In the genomic region with DNA sequence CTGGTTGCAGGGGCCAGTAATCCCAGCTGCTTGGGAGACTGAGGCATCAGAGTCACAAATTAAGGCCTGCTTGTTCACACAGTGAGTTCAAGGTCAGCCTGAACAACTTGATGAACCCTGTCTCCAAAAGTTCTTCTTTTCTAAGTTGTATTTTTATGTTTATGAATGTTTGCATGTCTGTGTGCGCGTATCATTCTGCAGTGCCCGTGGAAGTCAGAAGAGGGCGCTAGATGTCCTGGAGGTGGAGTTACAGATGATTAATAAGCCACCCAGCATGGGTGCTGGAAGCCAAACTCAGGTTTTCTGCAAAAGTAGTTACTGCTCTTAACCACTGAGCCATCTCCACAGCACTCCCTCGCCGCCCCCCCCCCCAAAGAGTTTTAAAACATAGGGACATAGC, we compare ENCODE assay signal across 15 mouse cellular contexts. TPM values are rescaled to one million over a fixed set of nuclear protein-coding genes. Genes with fewer than 3 reads are reported as not detected.
DNase-seq lines count a peak whose midpoint lies in the region; ATAC-seq and TF ChIP-seq lines count a peak whose summit lies in the region.
"Had no signal": no experiment of that assay in that cellular context is flagged by ENCODE, and none has a peak within 500 bp of the region (broad histone marks: within the 10 kb centered on the region; RNA-seq: fewer than 3 reads in every experiment).

No protein-coding gene starts in this region.

- no peak for DNase-seq in forebrain, postnatal 0 days
- no peak for DNase-seq in lung, embryonic 14.5 days
- no peak for DNase-seq in lung, postnatal 14 days
- DNase-seq in B cell, adult 2 months = peak; percentile 32 to 36
- no peak for DNase-seq in liver, embryonic 14.5 days (ENCODE audit: low read depth in 3 of 3, low spot score in 3 of 3)
- DNase-seq in frontal cortex, postnatal 36 days (ENCODE audit: low spot score in 2 of 2) = no peak
- DNase-seq in heart, adult 8-10 months (ENCODE audit: low spot score) = no peak
- DNase-seq: adrenal gland, postnatal 10 days; gastrocnemius, postnatal 10 days; right cerebral cortex, postnatal 14 days had no signal

- no peak for ATAC-seq in forebrain, postnatal 0 days
- ATAC-seq in forebrain, embryonic 12.5 days (ENCODE audit: low FRiP score) = no peak
- ATAC-seq in lung, embryonic 14.5 days (ENCODE audit: insufficient read depth) = no peak
- no peak for ATAC-seq in liver, embryonic 14.5 days (ENCODE audit: insufficient read depth)
- ATAC-seq: forebrain, embryonic 13.5 days had no signal

- TF ChIP-seq EP300 in liver, embryonic 14.5 days (IDR thresholded peaks at IDR 0.05; ENCODE audit: low read depth) = no peak

- H3K36me3 ChIP-seq in forebrain, postnatal 0 days (ENCODE audit: insufficient read depth) = no peaks in the 10 kb centered on the region
- H3K36me3 ChIP-seq in forebrain, embryonic 12.5 days (replicated peaks) = no peaks in the 10 kb centered on the region
- H3K36me3 ChIP-seq in lung, embryonic 14.5 days (ENCODE audit: insufficient read depth) = no peaks in the 10 kb centered on the region
- no peaks in the 10 kb centered on the region for H3K36me3 ChIP-seq in liver, embryonic 14.5 days (replicated peaks; ENCODE audit: control insufficient read depth, insufficient read depth, low read depth)
- H3K36me3 ChIP-seq: heart, embryonic 15.5 days; hindbrain, embryonic 13.5 days; limb, embryonic 15.5 days had no signal

- no peak overlapping the region for H3K27ac ChIP-seq in forebrain, postnatal 0 days (ENCODE audit: low read depth, low read length)
- H3K27ac ChIP-seq in forebrain, embryonic 12.5 days = no peak overlapping the region
- H3K27ac ChIP-seq in lung, embryonic 14.5 days (ENCODE audit: low read depth) = no peak overlapping the region
- H3K27ac ChIP-seq in liver, embryonic 14.5 days = no peak overlapping the region
- H3K27ac ChIP-seq: forebrain, embryonic 13.5 days; heart, embryonic 15.5 days; hindbrain, embryonic 13.5 days; limb, embryonic 15.5 days had no signal

- 83% methylated on average over 6 of the region's 6 CpGs for WGBS in forebrain, postnatal 0 days
- 78% methylated on average over 6 of the region's 6 CpGs for WGBS in forebrain, embryonic 12.5 days
- WGBS in lung, embryonic 14.5 days = 78% methylated on average over 6 of the region's 6 CpGs
- 72% methylated on average over 6 of the region's 6 CpGs for WGBS in liver, embryonic 14.5 days (ENCODE audit: insufficient replicate concordance)

- no peaks in the 10 kb centered on the region for H3K9me3 ChIP-seq in forebrain, postnatal 0 days (ENCODE audit: low read length)
- no peaks in the 10 kb centered on the region for H3K9me3 ChIP-seq in forebrain, embryonic 12.5 days
- H3K9me3 ChIP-seq in lung, embryonic 14.5 days (ENCODE audit: low read depth, low read length) = no peaks in the 10 kb centered on the region
- no peaks in the 10 kb centered on the region for H3K9me3 ChIP-seq in liver, embryonic 14.5 days (ENCODE audit: control insufficient read depth, low read length)
- H3K9me3 ChIP-seq: forebrain, embryonic 13.5 days; heart, embryonic 15.5 days; hindbrain, embryonic 13.5 days; limb, embryonic 15.5 days had no signal

- no peak overlapping the region for H3K4me2 ChIP-seq in forebrain, postnatal 0 days (ENCODE audit: low read depth)
- H3K4me2 ChIP-seq in forebrain, embryonic 12.5 days = no peak overlapping the region
- no peak overlapping the region for H3K4me2 ChIP-seq in lung, embryonic 14.5 days
- H3K4me2 ChIP-seq in liver, embryonic 14.5 days (ENCODE audit: low read depth) = no peak overlapping the region
- H3K4me2 ChIP-seq: forebrain, embryonic 13.5 days; heart, embryonic 15.5 days; hindbrain, embryonic 13.5 days; limb, embryonic 15.5 days had no signal

- no peak overlapping the region for H3K9ac ChIP-seq in forebrain, postnatal 0 days
- no peak overlapping the region for H3K9ac ChIP-seq in forebrain, embryonic 12.5 days
- no peak overlapping the region for H3K9ac ChIP-seq in lung, embryonic 14.5 days
- H3K9ac ChIP-seq in liver, embryonic 14.5 days (replicated peaks) = no peak overlapping the region
- H3K9ac ChIP-seq: forebrain, embryonic 13.5 days; heart, embryonic 15.5 days; hindbrain, embryonic 13.5 days; limb, embryonic 15.5 days had no signal

- no peaks in the 10 kb centered on the region for H3K27me3 ChIP-seq in forebrain, postnatal 0 days (ENCODE audit: insufficient read depth, low read length)
- 0 out of 2 replicates have a peak, but pooled peaks cover 7% of the 10 kb centered on the region for H3K27me3 ChIP-seq in forebrain, embryonic 12.5 days
- no peaks in the 10 kb centered on the region for H3K27me3 ChIP-seq in lung, embryonic 14.5 days (ENCODE audit: insufficient read depth, low read length)
- H3K27me3 ChIP-seq in liver, embryonic 14.5 days (ENCODE audit: control insufficient read depth, insufficient read depth, low read length) = no peaks in the 10 kb centered on the region
- H3K27me3 ChIP-seq: heart, embryonic 15.5 days; hindbrain, embryonic 13.5 days; limb, embryonic 15.5 days had no signal

- no peak overlapping the region for H3K4me3 ChIP-seq in forebrain, postnatal 0 days (ENCODE audit: low read depth, low read length)
- no peak overlapping the region for H3K4me3 ChIP-seq in forebrain, embryonic 12.5 days (replicated peaks)
- H3K4me3 ChIP-seq in lung, embryonic 14.5 days (ENCODE audit: low read depth, low read length) = no peak overlapping the region
- no peak overlapping the region for H3K4me3 ChIP-seq in liver, embryonic 14.5 days (ENCODE audit: insufficient read depth in 1 of 2, low read depth in 2 of 2, low read length in 2 of 2)
- H3K4me3 ChIP-seq: forebrain, embryonic 13.5 days; heart, embryonic 15.5 days; hindbrain, embryonic 13.5 days; limb, embryonic 15.5 days had no signal

- H3K4me1 ChIP-seq in forebrain, postnatal 0 days (ENCODE audit: insufficient read depth) = no peaks in the 10 kb centered on the region
- no peaks in the 10 kb centered on the region for H3K4me1 ChIP-seq in forebrain, embryonic 12.5 days
- no peaks in the 10 kb centered on the region for H3K4me1 ChIP-seq in lung, embryonic 14.5 days (ENCODE audit: insufficient read depth)
- H3K4me1 ChIP-seq in liver, embryonic 14.5 days (replicated peaks; ENCODE audit: control insufficient read depth in 2 of 2, insufficient read depth in 2 of 2, low read length in 1 of 2) = no peaks in the 10 kb centered on the region
- H3K4me1 ChIP-seq: forebrain, embryonic 13.5 days; heart, embryonic 15.5 days; hindbrain, embryonic 13.5 days; limb, embryonic 15.5 days had no signal

- peak; percentile 14; the same call in 1 of the 2 replicates for TF ChIP-seq CTCF in forebrain, postnatal 0 days (IDR thresholded peaks at IDR 0.05; ENCODE audit: low read depth)
- peak; percentile 20; the same call in 1 of the 2 replicates for TF ChIP-seq CTCF in lung, embryonic 14.5 days (IDR thresholded peaks at IDR 0.05; ENCODE audit: low read depth)
- peak; percentile 47 for TF ChIP-seq CTCF in liver, embryonic 14.5 days (IDR thresholded peaks at IDR 0.05; ENCODE audit: low read depth)

RNA-seq across cellular contexts. Expression of a gene that starts 17.1 kb away (rescaled TPM):
- total RNA-seq in forebrain, postnatal 0 days (2014; rRNA removed) = 76.4 and 81.3 TPM in 2 replicates
- polyA plus RNA-seq in forebrain, postnatal 0 days (2015; fragmentation: Nextera tagmentation; extraction: Ambion mirVana) = 103 and 127 TPM in 2 replicates
- polyA plus RNA-seq in forebrain, embryonic 12.5 days (2016; fragmentation: Nextera tagmentation; extraction: Ambion mirVana) = 113 TPM in 2 replicates
- 99.7 and 110 TPM in 2 replicates for polyA plus RNA-seq in lung, embryonic 14.5 days (2014; fragmentation: Nextera tagmentation; extraction: Ambion mirVana)
- polyA plus RNA-seq in liver, embryonic 14.5 days (2012; rRNA removed) = 20.6 and 46.0 TPM in 2 replicates
- polyA plus RNA-seq in liver, embryonic 14.5 days (2014; fragmentation: Nextera tagmentation; extraction: Ambion mirVana) = 86.9 and 88.0 TPM in 2 replicates
- 10 to 100 TPM; 54.7 to 61.0 (median 55.7) TPM for total RNA-seq in heart, adult 8-10 months (2022)

Comparison
In these comparisons a context has a peak if more than half of its experiments do, and no peak if none do; other contexts are left out.
1. DNase-seq: peak in B cell, adult 2 months (2 of 2); none in forebrain, postnatal 0 days (single experiment), lung, embryonic 14.5 days (single experiment), lung, postnatal 14 days (single experiment), liver, embryonic 14.5 days (0 of 3), frontal cortex, postnatal 36 days (0 of 2) and heart, adult 8-10 months (single experiment).
2. Peak in every context shown above with its lines, with median percentiles within 50 percentile points of each other: CTCF ChIP-seq.